Mouse (Mus musculus) MEL (cell line): ENCODE measurements at regions not wholly inside any gene's neighbourhood (a gene's known extent, or its start where the extent isn't known, plus 50 kb on each side); places are given as distances from the start of the nearest gene placed in this dataset.

Experiments used
- BHLHE40 ChIP-seq: IDR thresholded peaks from 2 replicates; pipeline ENCODE4 v1.6.1; 2012; ENCODE audit warnings: low read depth, mild to moderate bottlenecking, inconsistent platforms, low read length, improper control_type of control experiment, borderline replicate concordance
- CHD1 ChIP-seq: IDR thresholded peaks from 2 replicates; pipeline ENCODE4 v1.6.1; 2012; ENCODE audit warnings: low read depth, mild to moderate bottlenecking, inconsistent platforms, low read length, improper control_type of control experiment
- CTCF ChIP-seq, 3 experiments: IDR thresholded peaks in 2 of 3; conservative IDR thresholded peaks in 1 of 3; 2 replicates each; pipeline ENCODE4 v1.5.1; 2011 to 2012; ENCODE audit warnings: low read length in 3 of 3, low read depth in 2 of 3, mild to moderate bottlenecking in 2 of 3, improper control_type of control experiment in 1 of 3, inconsistent platforms in 1 of 3, mixed read lengths in 1 of 3, moderate library complexity in 1 of 3; ENCODE audit not compliant: control insufficient read depth in 1 of 3, insufficient read depth in 1 of 3, poor library complexity in 1 of 3, severe bottlenecking in 1 of 3
- E2F4 ChIP-seq: IDR thresholded peaks from 2 replicates; pipeline ENCODE4 v1.6.1; 2011; ENCODE audit warnings: low read depth, low read length, improper control_type of control experiment, borderline replicate concordance
- EP300 ChIP-seq, 2 experiments: IDR thresholded peaks; 2 replicates each; pipeline ENCODE4 v1.6.1; 2011; ENCODE audit warnings: improper control_type of control experiment in 2 of 2, low read length in 2 of 2, low read depth in 1 of 2, mild to moderate bottlenecking in 1 of 2
- GATA1 ChIP-seq: IDR thresholded peaks from 2 replicates; pipeline ENCODE4 v1.6.1; 2011; ENCODE audit warnings: low read depth, low read length, improper control_type of control experiment
- HCFC1 ChIP-seq: IDR thresholded peaks from 2 replicates; pipeline ENCODE4 v1.6.1; 2012; ENCODE audit warnings: low read depth, mild to moderate bottlenecking, inconsistent platforms, low read length, improper control_type of control experiment, moderate library complexity
- MAZ ChIP-seq: IDR thresholded peaks from 2 replicates; pipeline ENCODE4 v1.6.1; 2012; ENCODE audit warnings: low read depth, mild to moderate bottlenecking, inconsistent platforms, low read length, improper control_type of control experiment
- NELFE ChIP-seq: IDR thresholded peaks from 2 replicates; pipeline ENCODE4 v1.6.1; 2011; ENCODE audit warnings: low read depth, low read length, improper control_type of control experiment
- POLR2A ChIP-seq, 2 experiments: IDR thresholded peaks; 2 replicates each; pipeline ENCODE4 v1.6.1; 2011 to 2012; ENCODE audit warnings: low read length in 2 of 2, mild to moderate bottlenecking in 2 of 2, control low read depth in 1 of 2, improper control_type of control experiment in 1 of 2, low read depth in 1 of 2, moderate library complexity in 1 of 2; ENCODE audit not compliant: control insufficient read depth in 1 of 2, insufficient read depth in 1 of 2, poor library complexity in 1 of 2
- ZMIZ1 ChIP-seq: IDR thresholded peaks from 2 replicates; pipeline ENCODE4 v1.6.1; 2012; ENCODE audit warnings: low read depth, mild to moderate bottlenecking, inconsistent platforms, low read length, improper control_type of control experiment, moderate library complexity

GRCm38 (mm10) chr3:41182036-41182899 lies 99.4 kb upstream of the Pgrmc2 start:
- TF ChIP-seq CHD1 (no peak), MAZ (no peak), EP300 (IDR thresholded peaks at IDR 0.05; ENCODE audit: low read depth in 1 of 2, low read length in 2 of 2) (no peak), NELFE (no peak), E2F4 (no peak), POLR2A (IDR thresholded peaks at IDR 0.05; ENCODE audit: control insufficient read depth in 1 of 2, insufficient read depth in 1 of 2, low read depth in 1 of 2, low read length in 2 of 2, poor library complexity in 1 of 2) (no peak), ZMIZ1 (no peak), CTCF (IDR thresholded peaks at IDR 0.05 in 2 of 3, conservative IDR thresholded peaks at IDR 0.05 in 1 of 3; ENCODE audit: control insufficient read depth in 1 of 3, insufficient read depth in 1 of 3, low read depth in 2 of 3, low read length in 3 of 3, poor library complexity in 1 of 3, severe bottlenecking in 1 of 3) (peak; percentile 88 to 94 (median 91)), HCFC1 (no peak), BHLHE40 (no peak), GATA1 (0 out of 2 replicates have a peak, but pooled peaks have one; percentile 6)
